Mouse (Mus musculus) spleen, embryonic (tissue): Measurements from ENCODE around the gene 2610028H24Rik.

Experiments used
- CTCF ChIA-PET: fragments of 350-600 bp; sonication (Branson Sonifier 250); formaldehyde crosslinking; loops from one replicate; lab custom pipeline; 2022; lab: Charles Lee

2610028H24Rik gene

DNA sequence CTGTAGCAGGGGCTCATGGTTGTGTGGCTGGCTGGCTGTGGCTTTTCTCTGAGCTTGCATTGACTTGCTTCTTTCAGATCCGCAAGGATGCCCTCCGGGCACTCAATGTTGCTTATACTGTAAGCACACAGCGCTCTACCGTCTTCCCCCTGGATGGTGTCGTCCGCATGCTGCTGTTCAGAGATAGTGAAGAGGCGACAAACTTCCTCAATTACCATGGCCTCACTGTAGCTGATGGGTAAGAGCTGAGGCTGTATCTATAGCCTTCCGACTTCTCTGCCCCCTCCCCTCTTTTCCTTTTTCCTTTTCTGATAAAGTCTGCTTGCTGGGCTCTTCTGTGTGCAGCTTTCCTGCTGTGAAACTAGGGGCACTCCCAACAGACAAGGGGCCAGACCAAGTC, 39.4 kb downstream of the 2610028H24Rik start:
- CTCF ChIA-PET = no interaction called here

DNA sequence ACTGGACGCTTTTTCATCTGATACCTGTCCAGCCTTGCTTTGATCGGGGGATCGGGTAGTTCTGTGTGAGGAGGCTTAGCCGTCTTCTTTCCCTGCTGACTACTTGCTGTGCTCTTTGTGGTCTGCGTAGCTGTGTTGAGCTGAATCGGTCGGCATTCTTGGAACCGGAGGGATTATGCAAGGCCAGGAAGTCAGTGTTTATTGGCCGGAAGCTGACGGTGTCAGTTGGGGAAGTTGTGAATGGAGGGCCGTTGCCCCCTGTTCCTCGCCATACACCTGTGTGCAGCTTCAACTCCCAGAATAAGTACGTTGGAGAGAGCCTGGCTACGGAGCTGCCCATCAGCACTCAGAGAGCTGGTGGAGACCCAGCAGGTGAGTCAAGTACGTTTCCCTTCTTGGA, 40.3 kb downstream of the 2610028H24Rik start:
- CTCF ChIA-PET = no interaction called here

DNA sequence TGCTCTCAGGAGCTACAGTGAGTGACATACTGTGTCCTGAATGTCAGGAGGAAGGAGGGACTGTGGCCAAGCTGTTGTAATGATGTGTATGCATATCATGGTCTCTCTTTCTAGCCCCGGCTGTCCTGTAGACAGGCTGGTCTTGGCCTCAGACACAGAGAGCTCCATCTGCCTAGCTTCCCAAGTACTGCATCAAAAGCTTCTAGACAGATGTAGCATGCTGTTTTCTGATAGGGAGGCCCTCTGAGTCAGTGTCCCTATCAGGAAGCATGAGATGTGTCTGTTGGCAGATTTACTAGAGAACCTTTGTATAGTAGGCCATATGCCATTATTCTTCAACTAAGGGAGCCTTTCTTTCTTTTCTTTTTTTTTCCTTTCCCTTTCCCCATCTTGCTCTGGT, 44.6 kb downstream of the 2610028H24Rik start:
- CTCF ChIA-PET = no interaction called here

DNA sequence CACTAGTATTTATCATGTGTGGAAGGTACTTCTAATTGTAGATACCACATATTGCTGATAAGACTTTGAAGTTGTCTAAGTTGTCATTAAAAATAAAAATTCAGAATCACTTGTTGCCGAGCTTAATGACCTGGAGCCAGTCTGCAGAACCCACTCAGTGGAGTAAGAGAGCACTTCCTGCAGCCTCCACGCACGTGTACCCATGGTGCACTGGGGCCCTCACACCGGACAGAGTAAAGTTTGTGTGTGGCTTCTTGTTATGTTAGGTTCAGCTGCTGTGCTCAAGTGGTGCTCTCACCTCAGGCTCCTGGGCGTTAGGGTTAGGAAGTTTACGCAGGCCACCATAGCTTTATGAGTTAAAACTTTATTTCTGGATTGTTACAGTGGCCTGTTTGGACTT, 46.6 kb downstream of the 2610028H24Rik start:
- CTCF ChIA-PET = no interaction called here

DNA sequence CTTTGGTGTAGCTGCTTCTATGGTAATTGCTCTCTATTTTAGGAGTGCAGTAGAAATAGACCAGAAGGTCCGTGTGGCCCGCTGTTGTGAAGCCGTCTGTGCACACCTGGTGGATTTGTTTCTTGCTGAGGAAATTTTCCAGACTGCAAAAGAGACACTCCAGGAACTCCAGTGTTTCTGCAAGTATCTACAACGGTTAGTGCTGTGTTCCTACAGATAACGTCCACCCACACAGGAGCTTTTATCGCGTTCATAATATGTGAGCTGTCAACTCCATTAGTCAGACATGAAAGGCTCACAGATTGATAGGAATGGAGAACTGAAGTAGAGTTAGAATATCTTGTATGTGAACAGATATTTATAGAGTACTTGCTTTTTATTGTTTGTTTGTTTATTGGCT, 47.5 kb downstream of the 2610028H24Rik start:
- CTCF ChIA-PET = no interaction called here

DNA sequence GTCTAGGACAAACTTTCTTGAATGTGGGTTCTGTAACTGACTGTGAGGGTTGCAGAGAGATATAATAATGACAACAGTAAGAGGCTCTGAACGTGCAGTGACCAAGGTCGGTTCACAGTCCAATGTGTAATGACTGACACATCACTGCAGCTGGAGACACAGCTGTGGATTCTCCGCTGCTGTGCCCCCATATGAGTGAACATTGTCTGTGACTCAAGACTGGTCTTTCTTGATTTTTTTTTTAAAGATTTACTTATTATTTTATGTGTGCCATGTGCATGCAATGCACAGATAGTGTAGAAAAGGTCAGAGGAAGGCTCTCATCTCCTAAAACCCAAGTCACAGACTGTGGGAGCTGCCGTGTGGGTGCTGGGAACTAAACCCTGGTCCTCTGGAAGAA, 48.6 kb downstream of the 2610028H24Rik start:
- CTCF ChIA-PET = no interaction called here

DNA sequence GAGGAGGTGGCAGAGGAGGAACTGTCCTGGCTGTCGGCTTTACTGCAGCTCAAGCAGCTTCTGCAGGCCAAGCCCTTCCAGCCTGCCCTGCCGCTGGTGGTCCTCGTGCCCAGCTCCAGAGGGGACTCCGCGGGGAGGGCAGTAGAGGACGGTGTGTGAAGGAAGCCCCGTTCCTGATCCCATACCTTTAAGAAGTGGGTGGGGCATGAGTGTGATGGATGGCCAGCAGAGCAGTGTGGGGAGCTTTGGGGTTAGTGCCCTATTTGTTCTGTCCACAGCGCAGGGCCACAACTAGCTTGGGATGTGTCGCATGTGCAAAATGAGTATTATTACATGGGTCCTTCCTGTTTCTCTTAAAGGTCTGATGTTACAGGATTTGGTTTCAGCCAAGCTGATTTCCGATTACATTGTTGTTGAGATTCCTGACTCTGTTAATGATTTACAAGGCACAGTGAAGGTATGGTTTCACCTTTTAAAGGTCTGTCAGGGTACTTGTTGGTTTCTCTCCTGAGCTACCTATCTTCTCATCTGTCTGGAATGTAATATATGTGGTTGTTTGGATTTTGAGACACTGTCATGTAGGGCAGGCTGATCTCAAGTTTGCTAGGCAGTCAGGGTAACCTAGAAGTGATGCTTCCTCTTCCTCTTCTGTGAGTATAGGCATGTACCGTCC, 55.5 kb downstream of the 2610028H24Rik start:
- CTCF ChIA-PET = no interaction called here

DNA sequence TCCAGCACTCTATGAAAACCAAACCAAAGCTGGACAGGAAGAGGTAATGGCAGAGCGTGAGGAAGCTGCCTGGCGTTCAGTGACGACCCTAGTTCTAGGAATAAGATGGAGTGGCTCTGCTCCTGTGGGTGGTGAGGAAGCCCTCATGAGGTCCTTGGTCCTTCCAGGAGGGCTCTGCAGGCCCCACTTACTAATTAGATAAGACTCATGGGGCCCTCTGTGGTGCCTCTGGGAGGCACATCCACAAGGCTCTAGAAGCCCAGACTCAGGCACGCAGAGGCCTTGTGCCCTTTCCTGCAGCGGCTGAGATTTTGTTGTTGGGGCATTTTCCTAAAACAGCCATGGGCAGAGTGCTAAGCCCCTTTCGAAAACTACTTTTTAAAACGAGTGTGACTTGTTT, 57.0 kb downstream of the 2610028H24Rik start:
- CTCF ChIA-PET = no interaction called here
